Mouse (Mus musculus): ENCODE data around the gene Cdc25a. TPM values are rescaled to one million over a fixed set of nuclear protein-coding genes. Genes with fewer than 3 reads are reported as not detected.

Cdc25a gene
- 1 to 10 TPM; 5.1 to 7.7 (median 6.4) TPM for total RNA-seq (2022)

- DNase-seq (ENCODE audit: low spot score in 2 of 2): peak; percentile 95 to 97
These were observed at the start of gene Cdc25a for GRCm38 (mm10) chr9:109874797-109875691. Gene Cdc25a (plus strand): TSS chr9:109875579.

- DNase-seq (ENCODE audit: low spot score in 2 of 2): no peak
These were observed 49.6 kb upstream of the Cdc25a start for GRCm38 (mm10) chr9:109825739-109826138.

- DNase-seq (ENCODE audit: low spot score in 2 of 2): no peak
These were observed 49.2 kb upstream of the Cdc25a start for GRCm38 (mm10) chr9:109826181-109826580.

DNA sequence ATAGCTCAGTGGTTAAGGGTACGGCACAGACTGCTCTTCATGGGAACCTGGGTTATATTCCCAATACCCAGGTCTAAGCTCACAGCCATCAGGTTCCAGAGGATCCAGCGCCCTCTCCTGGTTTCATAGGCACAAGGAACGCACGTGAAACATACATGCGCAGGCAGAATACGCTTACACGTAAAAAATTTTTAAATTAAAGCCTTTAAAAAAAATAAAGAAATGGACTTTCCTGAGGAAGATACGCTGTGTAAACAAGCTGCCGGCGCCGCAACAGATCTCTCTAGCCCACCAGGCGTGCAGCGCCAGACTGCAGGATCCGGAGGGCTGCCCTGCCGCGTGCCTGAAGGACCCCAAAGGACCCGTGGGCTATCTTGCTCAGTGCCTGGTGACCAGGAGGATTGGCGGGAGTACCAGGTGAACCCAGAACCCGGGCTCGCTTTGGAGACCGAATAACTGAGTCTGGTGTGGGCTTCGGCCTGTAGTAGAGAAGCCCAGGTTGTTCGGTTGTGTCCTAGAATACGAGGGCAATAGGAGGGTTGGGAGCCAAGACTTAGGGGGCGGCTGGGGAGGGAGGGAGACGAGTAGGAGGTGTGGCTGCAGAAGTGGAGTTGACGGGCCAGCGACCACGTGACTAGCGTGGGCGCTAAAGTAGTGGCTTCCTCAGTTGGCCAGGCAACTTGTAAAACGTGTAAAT, 42.8 kb upstream of the Cdc25a start, which contains the start of gene Nme6:
TSS of gene Nme6 (plus strand) at position 359 of the 697 bp plus-strand sequence.
- DNase-seq (ENCODE audit: low spot score in 2 of 2): peak; percentile 61 to 82

DNA sequence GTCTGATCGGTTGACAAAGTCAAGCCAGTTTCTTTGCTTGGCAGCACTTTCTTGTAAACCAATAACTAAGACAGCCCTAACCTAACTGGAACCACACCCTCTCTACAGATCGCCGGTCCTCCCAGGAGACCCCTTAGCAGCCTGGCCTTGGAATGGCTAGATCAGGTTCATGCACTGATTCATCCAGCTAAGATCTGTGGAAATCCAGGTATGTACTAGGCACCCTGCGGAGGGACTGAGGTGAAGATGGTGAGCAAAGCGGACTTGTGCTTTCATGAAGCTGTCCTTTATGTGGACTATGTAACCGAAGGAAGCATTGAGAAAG, 42.3 kb upstream of the Cdc25a start:
- no peak for DNase-seq (ENCODE audit: low spot score in 2 of 2)

DNA sequence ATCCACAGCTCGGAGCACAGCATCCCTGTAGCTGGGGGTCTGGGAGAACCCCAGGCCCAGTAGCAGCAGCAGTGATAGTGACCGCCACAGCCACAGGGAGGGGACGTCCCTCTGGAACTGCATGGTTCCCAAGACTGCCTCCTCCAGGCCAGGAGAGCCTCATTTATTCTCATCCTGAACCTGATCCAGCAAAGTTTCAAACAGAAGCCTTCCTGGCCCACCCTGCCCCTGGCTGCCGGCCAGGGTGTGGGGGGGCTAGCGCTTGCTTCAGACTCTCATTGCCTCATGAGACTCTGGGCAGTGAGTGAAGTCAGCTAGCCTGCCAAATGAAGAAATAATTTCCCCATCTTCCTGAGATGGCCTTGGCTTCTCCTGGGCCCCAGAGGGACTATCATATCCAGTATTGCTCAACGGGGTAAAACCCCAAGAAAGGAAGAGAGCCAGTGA, 26.0 kb upstream of the Cdc25a start, which contains the start of gene Camp:
TSS of gene Camp (minus strand) at position 306 of the 447 bp plus-strand sequence.
- no peak for DNase-seq (ENCODE audit: low spot score in 2 of 2)

DNA sequence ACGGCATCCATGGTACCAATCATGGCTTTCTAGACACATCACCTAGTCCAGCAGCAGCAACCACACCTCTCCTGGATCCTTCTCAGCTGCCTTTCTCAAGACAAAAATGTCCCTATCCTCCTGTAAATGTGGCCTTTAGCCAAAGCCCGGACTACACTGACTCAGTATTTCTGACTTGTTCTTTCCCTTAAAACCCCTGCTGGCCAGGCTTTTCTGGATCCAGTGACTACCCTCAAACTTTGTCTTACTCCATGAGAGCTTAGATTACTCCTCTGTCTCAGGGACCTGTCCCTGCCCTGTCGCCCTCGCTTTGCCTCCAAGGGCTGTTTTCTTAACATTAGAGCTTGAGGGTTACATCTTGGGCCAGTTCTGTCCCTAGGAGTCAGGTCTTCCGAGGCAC, 25.3 kb upstream of the Cdc25a start:
- DNase-seq (ENCODE audit: low spot score in 2 of 2): no peak

DNA sequence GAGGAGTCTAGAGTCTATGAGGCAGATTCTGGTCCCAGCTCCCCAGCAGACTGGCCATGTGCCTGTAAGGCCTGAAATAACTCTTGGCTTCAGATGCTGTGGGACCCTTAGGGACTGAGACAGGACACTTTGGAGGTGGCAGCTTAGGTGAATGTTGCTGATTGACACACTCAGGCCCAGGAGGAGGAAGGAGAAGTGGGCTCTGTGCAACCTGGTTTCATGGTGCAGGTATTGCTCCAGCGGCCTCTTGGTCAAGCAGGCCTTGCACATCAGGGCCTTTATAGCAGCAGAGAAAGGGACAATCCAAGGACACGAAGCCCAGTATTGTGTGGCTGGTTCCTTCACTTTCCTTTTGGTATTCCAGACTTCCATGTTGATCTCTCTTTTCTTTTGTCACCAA, 21.0 kb upstream of the Cdc25a start:
- DNase-seq (ENCODE audit: low spot score in 2 of 2): no peak

GRCm38 (mm10) chr9:109855947-109856346, 19.4 kb upstream of the Cdc25a start:
- no peak for DNase-seq (ENCODE audit: low spot score in 2 of 2)

- peak; percentile 19 to 75 for DNase-seq (ENCODE audit: low spot score in 2 of 2)
These were observed 12.9 kb upstream of the Cdc25a start for GRCm38 (mm10) chr9:109862397-109863044.

DNA sequence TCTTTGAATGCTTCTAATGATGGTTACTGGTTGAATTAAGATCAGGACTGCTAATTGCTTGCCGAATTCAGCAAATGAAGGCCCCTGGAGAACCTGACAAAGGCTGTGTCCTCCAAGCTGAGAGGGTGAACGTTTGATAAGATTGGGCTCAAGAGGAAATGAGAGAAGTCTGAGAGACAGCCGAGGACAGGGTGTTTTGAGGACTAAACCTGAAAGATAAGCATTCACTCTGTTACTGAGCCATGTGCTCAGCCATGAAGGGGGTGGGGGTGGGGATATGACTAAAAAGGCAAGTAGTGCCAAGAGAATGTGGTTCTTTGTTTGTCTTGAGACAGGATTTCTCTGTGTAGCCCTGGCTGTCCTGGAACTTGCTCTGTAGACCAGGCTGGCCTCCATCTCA, 12.3 kb upstream of the Cdc25a start:
- no peak for DNase-seq (ENCODE audit: low spot score in 2 of 2)

- DNase-seq (ENCODE audit: low spot score in 2 of 2): no peak
These were observed 9.2 kb upstream of the Cdc25a start for GRCm38 (mm10) chr9:109866218-109866617.

DNA sequence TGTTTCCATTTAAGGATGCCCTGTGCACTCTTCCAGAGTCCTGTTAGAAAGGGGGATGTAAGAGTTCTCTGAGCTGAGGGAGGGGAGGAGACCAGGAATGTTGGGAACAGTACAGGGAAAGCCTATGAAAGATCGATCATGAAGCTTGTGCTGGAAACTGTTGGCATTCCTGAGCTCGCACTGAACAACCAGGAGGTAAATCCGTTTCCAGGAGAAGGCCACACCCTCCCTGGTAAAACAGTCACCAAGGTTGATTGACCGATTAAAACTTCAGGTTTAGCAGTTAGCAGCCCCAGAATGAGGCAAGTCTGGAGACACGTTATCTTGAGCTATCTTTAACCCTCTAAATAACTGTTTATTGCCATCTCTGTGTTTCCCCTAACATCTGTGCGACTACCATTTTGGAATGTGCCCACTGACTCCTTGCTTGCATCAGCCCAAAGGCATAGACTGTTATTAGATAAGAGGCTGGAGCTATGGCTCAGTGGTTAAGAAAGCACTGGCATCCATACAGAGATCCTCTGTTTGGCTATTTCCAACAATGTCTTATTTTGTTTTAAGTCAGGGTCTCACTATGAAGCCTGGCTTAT, 4.3 kb upstream of the Cdc25a start:
- DNase-seq (ENCODE audit: low spot score in 2 of 2): no peak

DNA sequence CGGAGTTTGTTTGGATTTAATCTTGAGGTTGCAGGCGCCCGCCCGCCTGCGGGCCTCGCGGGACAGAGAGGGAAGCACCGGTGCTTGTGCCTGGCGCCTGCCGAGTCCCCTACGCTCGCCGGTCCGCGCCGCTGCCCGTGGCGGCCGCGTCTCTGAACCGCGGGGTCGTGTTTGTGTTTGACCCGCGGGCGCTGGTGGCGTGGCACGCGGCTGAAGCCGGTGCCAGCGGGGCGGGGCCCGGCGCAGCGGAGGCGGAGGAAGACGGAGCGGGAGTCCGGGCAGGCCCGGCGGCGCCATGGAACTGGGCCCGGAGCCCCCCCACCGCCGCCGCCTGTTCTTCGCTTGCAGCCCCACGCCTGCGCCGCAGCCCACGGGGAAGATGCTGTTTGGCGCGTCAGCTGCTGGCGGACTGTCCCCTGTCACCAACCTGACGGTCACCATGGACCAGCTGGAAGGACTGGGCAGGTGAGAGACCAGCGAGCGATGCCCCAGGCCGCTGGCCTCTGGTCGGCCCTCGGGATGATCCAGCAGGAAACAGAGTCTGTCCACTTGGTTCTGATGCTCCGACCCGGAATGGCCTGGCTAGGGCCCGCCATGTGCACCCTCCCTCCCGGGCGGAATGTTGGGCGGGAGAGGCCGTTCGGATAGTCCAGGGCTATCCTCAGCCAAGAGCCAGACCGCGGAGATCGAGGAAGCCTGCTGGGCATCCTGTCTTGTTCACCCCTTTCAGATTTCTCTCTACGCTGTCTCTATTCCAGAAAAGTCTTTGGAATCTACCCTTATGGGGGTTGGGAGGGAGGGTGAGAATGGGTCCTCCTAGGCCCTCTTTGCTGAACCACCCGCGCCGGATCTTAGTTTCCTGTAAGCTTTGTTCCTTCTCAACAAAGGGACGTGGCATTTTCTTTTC, 569 bp downstream of the Cdc25a start:
- DNase-seq (ENCODE audit: low spot score in 2 of 2): peak in 1 of 2 experiments; percentile 32

- DNase-seq (ENCODE audit: low spot score in 2 of 2): no peak
These were observed 1.4 kb downstream of the Cdc25a start for GRCm38 (mm10) chr9:109876756-109877155.

GRCm38 (mm10) chr9:109877666-109878065, 2.3 kb downstream of the Cdc25a start:
- no peak for DNase-seq (ENCODE audit: low spot score in 2 of 2)

DNA sequence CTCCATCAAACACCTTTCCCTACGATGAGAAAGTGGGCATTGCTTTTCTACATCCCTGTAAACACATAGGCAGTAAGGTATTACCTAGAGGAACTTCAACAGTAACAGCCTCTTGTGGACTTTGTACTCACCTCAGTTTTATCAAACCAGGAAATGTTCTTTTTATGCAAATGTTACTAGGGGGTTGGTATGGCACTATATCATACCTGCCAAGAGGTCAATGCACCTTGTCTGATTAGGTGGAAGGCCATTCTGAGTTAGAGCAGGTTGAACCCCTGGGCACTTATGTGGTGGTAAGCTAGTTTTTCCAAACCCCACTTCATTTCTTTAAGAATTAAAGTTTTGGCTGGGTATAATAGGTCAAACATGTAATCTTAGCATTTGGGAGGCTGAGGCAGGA, 3.9 kb downstream of the Cdc25a start:
- no peak for DNase-seq (ENCODE audit: low spot score in 2 of 2)

DNA sequence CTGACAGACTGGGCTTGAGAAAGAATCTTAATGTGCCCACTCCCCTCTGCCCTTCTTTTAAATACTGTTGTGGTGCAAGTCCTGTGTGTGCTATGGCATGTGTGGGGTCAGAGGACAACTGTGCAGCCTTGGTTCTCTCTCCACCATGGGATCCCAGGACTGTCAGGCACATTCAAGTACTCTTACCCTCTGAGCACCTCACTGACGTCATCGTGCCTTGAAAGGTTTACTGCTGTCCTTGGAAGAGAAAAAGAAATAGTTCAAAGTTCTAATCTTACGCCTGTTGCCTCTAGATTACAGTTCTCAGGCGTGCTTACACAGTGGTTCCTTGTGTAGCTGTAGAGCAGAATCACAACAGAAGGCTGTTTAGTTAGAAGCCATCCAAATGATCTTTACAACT, 10.9 kb downstream of the Cdc25a start:
- no peak for DNase-seq (ENCODE audit: low spot score in 2 of 2)

DNA sequence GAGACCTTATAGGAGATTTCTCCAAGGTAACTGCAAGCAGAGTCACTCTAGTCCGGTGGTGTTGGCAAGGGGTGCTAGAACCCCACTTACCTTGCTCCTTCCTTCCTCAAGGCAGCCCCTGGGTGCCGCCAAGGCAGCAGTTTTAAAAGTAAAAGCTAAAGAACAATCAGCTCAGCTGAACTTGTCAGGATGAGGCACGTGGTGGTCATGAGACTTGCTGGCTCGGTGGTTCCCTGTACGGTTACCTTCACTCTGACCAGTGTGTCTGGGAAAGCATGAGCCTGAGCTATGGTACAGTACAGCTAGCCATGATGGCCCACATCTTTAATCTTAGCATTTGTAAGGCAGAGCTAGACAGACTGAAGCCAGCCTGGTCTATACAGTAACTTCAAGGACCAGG, 11.9 kb downstream of the Cdc25a start:
- DNase-seq (ENCODE audit: low spot score in 2 of 2): no peak

GRCm38 (mm10) chr9:109891501-109891900, 16.1 kb downstream of the Cdc25a start:
- no peak for DNase-seq (ENCODE audit: low spot score in 2 of 2)

Data from layer of hippocampus, adult 8-10 months (tissue).